Mouse (Mus musculus) MEL-GATA-1-ER (cell line): ENCODE results near the gene Cox6b2.

Experiments
- DNase-seq: peaks from one replicate; pipeline ENCODE4 v3.0.0-alpha.2; 2012; ENCODE audit warnings: low read depth; ENCODE audit errors: extremely low read depth

Gene Cox6b2

GRCm38 (mm10) chr7:4719276-4719675 is 33.6 kb downstream of the Cox6b2 start:
- DNase-seq = no peak

DNA sequence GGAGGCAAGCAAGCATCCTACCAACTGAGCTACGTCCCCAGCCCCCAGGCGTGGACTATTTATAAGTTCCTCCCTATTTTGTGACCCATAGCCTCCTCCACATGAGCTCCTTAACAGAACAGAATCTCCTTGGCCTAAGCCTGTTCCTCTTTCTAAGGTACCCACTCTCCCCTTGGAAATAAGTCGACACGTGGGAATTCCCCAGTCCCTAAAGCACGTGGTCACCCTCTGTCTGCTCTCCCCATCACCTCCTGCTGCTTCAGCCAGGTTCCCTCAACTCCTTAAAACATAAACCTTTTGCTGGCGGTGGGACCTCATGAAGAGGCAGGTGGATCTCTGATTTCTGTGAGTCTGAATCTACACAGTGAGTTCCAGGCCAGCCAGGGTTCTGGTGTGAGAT is 35.9 kb downstream of the Cox6b2 start:
- DNase-seq = no peak

DNA sequence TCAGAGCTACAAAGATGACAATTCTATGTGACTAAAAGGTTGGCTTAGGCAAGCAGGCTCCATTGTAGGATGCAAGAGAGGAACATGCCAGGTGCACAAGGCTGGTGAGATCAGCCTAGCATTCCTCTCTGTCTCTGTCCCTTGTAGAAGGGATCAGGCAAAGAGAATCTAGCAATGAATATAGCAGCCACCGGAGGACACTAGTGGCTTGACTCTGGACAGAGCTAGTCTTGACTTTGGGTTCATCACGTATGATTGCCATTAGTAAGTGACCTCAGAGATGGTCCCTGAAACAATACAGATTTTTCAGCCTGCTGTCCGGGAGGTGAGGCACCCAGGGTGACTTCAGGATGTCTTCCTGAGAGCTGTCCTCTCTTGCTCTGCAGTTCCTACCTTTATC is 40.3 kb downstream of the Cox6b2 start:
- DNase-seq = no peak

- peak; percentile 58 for DNase-seq
Observed at GRCm38 (mm10) chr7:4705098-4705497, 47.8 kb downstream of the Cox6b2 start.

DNA sequence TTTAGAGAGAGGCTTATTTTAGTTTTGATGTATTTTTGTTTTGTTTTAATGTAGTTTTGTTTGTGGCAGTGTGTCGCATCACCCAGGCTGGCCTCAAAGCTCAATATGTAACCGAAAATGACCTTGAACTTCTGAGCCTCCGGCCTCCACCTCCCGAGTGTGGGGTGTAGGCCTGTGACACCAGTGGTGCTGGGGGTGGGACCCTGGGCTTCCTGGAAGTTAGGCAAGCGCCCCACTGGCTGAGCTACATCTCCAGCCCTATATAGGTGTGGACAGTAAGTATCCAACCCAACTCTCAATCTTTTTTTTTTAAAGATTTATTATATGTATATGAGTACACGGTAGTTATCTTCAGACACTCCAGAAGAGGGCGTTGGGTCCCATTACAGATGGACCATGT is 49.7 kb downstream of the Cox6b2 start:
- no peak for DNase-seq

GRCm38 (mm10) chr7:4702334-4702733 is 50.6 kb downstream of the Cox6b2 start:
- no peak for DNase-seq
